Mouse (Mus musculus): ENCODE results near the gene Myh9. TPM values are rescaled to one million over a fixed set of nuclear protein-coding genes. Genes with fewer than 3 reads are reported as not detected.

Gene Myh9
- polyA plus RNA-seq, 1 experiment = 64.1 TPM

DNA sequence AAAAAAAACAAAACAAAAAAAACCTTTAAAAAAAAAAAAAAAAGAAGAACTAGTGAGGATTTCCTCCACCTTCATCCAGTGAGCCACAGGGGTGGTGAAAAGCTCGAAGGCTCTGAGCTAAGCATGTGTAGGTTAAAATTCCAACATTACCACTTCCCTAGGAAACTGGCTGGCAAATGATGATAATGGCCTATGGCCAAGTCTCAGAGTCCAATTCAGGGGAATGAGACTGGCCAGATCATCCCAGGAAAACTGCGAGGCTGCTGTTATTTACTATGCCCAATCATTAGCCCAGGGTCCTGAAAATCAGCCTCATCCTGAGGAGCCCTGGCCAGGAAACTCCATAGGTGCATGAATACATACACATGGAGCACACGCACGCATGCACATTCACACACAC lies 44.0 kb upstream of the Myh9 start:
- Histone ChIP-seq H3K36me3 (ENCODE audit: control insufficient read depth, insufficient read depth, low read length) (no peaks in the 10 kb centered on the region), H3K4me1 (ENCODE audit: control insufficient read depth, insufficient read depth, low read length) (peaks cover 4% of the 10 kb centered on the region; the same call in 1 of the 2 replicates), H3K27ac (ENCODE audit: insufficient read depth, low read depth, low read length) (peak overlapping the region; percentile 41; the same call in 1 of the 2 replicates), H3K27me3 (replicated peaks; ENCODE audit: control insufficient read depth, insufficient read depth, low read length) (no peaks in the 10 kb centered on the region), H3K4me3 (ENCODE audit: insufficient read depth, low read depth, low read length) (no peak overlapping the region)
- WGBS = 47% methylated on average over 4 of the region's 4 CpGs
- DNase-seq = peak; percentile 83
- no peak for TF ChIP-seq CTCF (conservative IDR thresholded peaks at IDR 0.05; ENCODE audit: insufficient read depth, insufficient read length, low read depth, low read length)
- no peak for TF ChIP-seq POLR2A (IDR thresholded peaks at IDR 0.05; ENCODE audit: low read depth, low read length)

DNA sequence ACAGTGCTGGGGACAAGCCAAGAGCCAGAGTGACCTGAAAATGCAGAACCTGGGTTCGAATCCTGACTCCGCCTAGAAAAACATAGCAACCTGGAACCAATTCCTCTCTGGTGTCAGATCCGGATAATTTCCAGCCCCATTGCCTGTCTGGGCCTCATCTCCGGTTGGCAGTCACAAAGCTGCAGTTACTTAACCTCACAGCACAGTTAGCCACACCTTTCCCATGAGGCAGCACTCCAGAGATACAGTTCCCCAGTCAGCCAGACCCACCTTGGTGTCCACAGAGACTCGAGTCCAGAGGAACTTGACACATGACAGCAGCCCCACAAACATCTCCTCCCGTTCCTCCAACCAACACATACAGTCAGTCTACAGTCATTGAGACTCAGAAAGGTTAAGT lies 43.2 kb upstream of the Myh9 start:
- no peak overlapping the region for H3K27ac ChIP-seq (ENCODE audit: insufficient read depth, low read depth, low read length)
- TF ChIP-seq POLR2A (IDR thresholded peaks at IDR 0.05; ENCODE audit: low read depth, low read length) (no peak), CTCF (conservative IDR thresholded peaks at IDR 0.05; ENCODE audit: insufficient read depth, insufficient read length, low read depth, low read length) (no peak)
- peaks cover 4% of the 10 kb centered on the region; the same call in 1 of the 2 replicates for H3K4me1 ChIP-seq (ENCODE audit: control insufficient read depth, insufficient read depth, low read length)
- DNase-seq = no peak
- no peaks in the 10 kb centered on the region for H3K27me3 ChIP-seq (replicated peaks; ENCODE audit: control insufficient read depth, insufficient read depth, low read length)
- 88% methylated on average over 6 of the region's 6 CpGs for WGBS
- H3K4me3 ChIP-seq (ENCODE audit: insufficient read depth, low read depth, low read length) = no peak overlapping the region
- H3K36me3 ChIP-seq (ENCODE audit: control insufficient read depth, insufficient read depth, low read length) = no peaks in the 10 kb centered on the region

DNA sequence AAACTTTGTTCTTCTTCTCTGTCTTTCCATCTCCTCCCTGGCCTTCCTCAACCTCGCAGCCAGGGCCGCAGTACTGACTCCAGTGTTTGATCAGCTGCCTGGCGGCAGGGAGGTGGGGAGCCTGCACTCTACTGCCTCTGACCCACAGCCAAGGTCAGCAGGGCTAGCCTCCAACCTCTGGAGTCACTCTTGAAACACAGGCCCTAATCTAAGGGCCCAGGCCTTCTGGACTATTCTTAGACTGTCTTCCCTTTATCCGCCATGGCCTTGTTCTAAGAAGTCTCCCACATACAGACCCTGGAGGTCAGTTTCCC lies 41.7 kb upstream of the Myh9 start:
- TF ChIP-seq POLR2A (IDR thresholded peaks at IDR 0.05; ENCODE audit: low read depth, low read length) = no peak
- no peak for TF ChIP-seq CTCF (conservative IDR thresholded peaks at IDR 0.05; ENCODE audit: insufficient read depth, insufficient read length, low read depth, low read length)
- no peak for DNase-seq
- no peak overlapping the region for H3K4me3 ChIP-seq (ENCODE audit: insufficient read depth, low read depth, low read length)

DNA sequence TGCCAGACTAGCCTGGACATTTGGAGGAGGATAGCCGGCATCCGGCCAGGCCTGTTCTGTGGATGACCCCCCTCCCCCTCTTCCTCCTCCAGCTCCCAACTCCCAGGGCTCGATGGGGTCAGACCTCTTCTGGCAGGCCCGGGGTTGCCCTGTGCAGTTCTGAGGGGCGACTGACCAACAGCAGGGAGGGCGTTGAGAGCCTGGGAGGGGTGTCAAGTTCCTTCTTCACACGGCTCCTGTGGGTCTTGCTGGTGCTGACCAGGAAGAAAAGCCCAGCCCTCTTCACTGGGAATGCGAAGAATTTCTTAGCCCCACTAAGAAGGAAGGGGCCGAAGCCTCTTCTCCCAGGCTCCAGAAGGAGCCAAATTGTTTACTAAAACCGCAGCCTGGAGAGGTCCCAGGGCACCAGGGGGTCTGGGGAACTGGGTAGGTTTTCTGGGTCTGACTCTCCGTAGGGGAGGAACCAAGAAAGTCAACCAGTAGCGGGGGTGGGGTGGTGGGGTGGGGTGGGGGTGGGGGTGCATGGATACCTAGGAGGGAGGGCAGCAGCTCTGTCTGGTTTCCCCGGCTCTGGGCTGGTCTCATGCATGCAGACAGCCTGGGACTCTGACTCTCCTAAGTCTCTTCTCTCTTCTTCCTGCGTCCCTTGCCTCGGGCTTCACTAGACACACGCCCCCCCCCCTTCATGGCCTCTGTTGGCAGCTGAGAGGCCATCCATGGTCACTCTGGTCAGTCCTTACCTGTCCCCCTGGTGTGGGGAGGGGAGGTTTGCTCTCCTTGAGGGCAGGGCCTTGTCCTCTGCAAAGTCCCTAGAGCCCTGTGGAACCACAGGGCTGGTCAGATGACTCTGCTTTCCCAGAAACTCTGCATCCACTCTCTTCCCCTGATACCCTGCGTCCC lies 41.1 kb upstream of the Myh9 start:
- peak overlapping the region; percentile 84 for H3K27ac ChIP-seq (ENCODE audit: insufficient read depth, low read depth, low read length)
- peak; percentile 65 for DNase-seq
- H3K36me3 ChIP-seq (ENCODE audit: control insufficient read depth, insufficient read depth, low read length) = no peaks in the 10 kb centered on the region
- no peak for TF ChIP-seq CTCF (conservative IDR thresholded peaks at IDR 0.05; ENCODE audit: insufficient read depth, insufficient read length, low read depth, low read length)
- TF ChIP-seq POLR2A (IDR thresholded peaks at IDR 0.05; ENCODE audit: low read depth, low read length) = no peak
- whole genome bisulfite sequencing = 38% methylated on average over 17 of the region's 17 CpGs
- H3K4me1 ChIP-seq (ENCODE audit: control insufficient read depth, insufficient read depth, low read length) = peaks cover 4% of the 10 kb centered on the region; the same call in 1 of the 2 replicates
- no peaks in the 10 kb centered on the region for H3K27me3 ChIP-seq (replicated peaks; ENCODE audit: control insufficient read depth, insufficient read depth, low read length)
- H3K4me3 ChIP-seq (ENCODE audit: insufficient read depth, low read depth, low read length) = no peak overlapping the region

More for the DNA sequence above, 41.7 kb upstream of the Myh9 start:
- Histone ChIP-seq H3K36me3 (ENCODE audit: control insufficient read depth, insufficient read depth, low read length) (no peaks in the 10 kb centered on the region), H3K27ac (ENCODE audit: insufficient read depth, low read depth, low read length) (peak overlapping the region; percentile 84; the same call in 1 of the 2 replicates), H3K27me3 (replicated peaks; ENCODE audit: control insufficient read depth, insufficient read depth, low read length) (no peaks in the 10 kb centered on the region), H3K4me1 (ENCODE audit: control insufficient read depth, insufficient read depth, low read length) (peaks cover 4% of the 10 kb centered on the region; the same call in 1 of the 2 replicates)
- WGBS = 63% methylated on average over 4 of the region's 4 CpGs

DNA sequence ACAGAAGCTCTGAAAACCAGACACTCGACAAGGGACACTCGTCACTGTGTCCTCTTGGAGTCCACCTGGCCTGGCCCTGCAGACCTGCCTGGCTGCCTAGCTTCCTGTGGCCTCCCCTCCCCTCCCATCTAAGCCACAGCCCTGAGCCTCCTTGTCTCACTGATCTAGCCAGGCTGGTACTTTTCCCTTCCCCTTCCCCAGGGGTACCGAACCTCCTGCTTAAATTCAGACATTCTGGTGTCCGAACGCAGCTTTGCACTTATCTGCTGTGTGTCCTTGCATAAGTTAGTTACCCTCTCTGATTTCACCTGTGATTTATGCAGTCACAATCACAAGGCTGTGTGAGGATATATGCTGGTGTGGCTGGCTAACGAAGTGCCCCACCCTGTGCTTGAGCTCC lies 40.3 kb upstream of the Myh9 start:
- TF ChIP-seq POLR2A (IDR thresholded peaks at IDR 0.05; ENCODE audit: low read depth, low read length) (no peak), CTCF (conservative IDR thresholded peaks at IDR 0.05; ENCODE audit: insufficient read depth, insufficient read length, low read depth, low read length) (no peak)
- 67% methylated on average over 6 of the region's 6 CpGs for WGBS
- H3K4me3 ChIP-seq (ENCODE audit: insufficient read depth, low read depth, low read length) = no peak overlapping the region
- peak overlapping the region; percentile 61 for H3K27ac ChIP-seq (ENCODE audit: insufficient read depth, low read depth, low read length)
- no peak for DNase-seq
- no peaks in the 10 kb centered on the region for H3K36me3 ChIP-seq (ENCODE audit: control insufficient read depth, insufficient read depth, low read length)
- peaks cover 4% of the 10 kb centered on the region; the same call in 1 of the 2 replicates for H3K4me1 ChIP-seq (ENCODE audit: control insufficient read depth, insufficient read depth, low read length)
- H3K27me3 ChIP-seq (replicated peaks; ENCODE audit: control insufficient read depth, insufficient read depth, low read length) = no peaks in the 10 kb centered on the region

DNA sequence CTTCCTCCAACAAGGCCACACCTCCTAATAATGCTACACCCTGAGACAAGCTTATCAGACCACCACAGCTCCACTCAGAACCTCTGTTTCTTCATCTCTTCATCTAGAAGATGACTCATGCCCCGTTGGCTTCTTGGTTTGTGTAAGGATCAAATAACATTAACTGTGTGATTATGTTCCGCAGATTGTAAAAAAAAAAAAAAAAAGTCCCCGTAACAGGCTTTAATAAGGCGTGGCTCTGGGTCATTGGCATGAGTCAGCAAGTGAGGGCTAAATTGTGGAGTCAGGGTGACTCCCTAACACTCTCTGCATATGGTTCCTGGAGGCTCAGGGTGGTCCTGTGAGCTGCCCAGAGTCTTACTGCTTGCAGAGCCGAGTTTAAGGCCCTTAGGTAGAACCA lies 39.7 kb upstream of the Myh9 start:
- no peak for DNase-seq
- Histone ChIP-seq H3K4me1 (ENCODE audit: control insufficient read depth, insufficient read depth, low read length) (peaks cover 4% of the 10 kb centered on the region; the same call in 1 of the 2 replicates), H3K4me3 (ENCODE audit: insufficient read depth, low read depth, low read length) (no peak overlapping the region), H3K27ac (ENCODE audit: insufficient read depth, low read depth, low read length) (peak overlapping the region; percentile 61; the same call in 1 of the 2 replicates), H3K27me3 (replicated peaks; ENCODE audit: control insufficient read depth, insufficient read depth, low read length) (no peaks in the 10 kb centered on the region), H3K36me3 (ENCODE audit: control insufficient read depth, insufficient read depth, low read length) (no peaks in the 10 kb centered on the region)
- TF ChIP-seq CTCF (conservative IDR thresholded peaks at IDR 0.05; ENCODE audit: insufficient read depth, insufficient read length, low read depth, low read length) (no peak), POLR2A (IDR thresholded peaks at IDR 0.05; ENCODE audit: low read depth, low read length) (no peak)
- 71% methylated on average over 5 of the region's 5 CpGs for WGBS

DNA sequence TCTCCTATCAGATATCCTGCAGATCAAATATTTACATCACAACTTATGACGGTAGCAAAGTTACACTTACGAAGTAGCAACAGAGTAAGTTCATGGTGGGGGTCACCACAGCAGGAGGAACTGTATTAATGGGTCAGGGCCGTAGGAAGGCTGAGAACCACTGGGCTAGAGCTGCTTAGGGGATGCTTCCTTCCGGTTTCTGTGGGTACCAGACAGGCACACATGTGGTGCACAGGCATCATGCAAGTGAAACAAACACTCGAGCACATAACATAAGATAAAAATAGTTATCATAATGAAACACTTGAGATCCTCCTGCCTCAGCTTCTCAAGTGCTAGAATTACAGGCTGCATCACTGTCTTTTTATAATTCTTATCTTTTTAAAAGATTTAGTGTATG lies 38.8 kb upstream of the Myh9 start:
- Histone ChIP-seq H3K4me3 (ENCODE audit: insufficient read depth, low read depth, low read length) (no peak overlapping the region), H3K27ac (ENCODE audit: insufficient read depth, low read depth, low read length) (no peak overlapping the region), H3K27me3 (replicated peaks; ENCODE audit: control insufficient read depth, insufficient read depth, low read length) (no peaks in the 10 kb centered on the region), H3K36me3 (ENCODE audit: control insufficient read depth, insufficient read depth, low read length) (no peaks in the 10 kb centered on the region), H3K4me1 (ENCODE audit: control insufficient read depth, insufficient read depth, low read length) (no peaks in the 10 kb centered on the region)
- no peak for TF ChIP-seq POLR2A (IDR thresholded peaks at IDR 0.05; ENCODE audit: low read depth, low read length)
- TF ChIP-seq CTCF (conservative IDR thresholded peaks at IDR 0.05; ENCODE audit: insufficient read depth, insufficient read length, low read depth, low read length) = no peak
- 88% methylated on average over 5 of the region's 5 CpGs for WGBS
- no peak for DNase-seq
